In genomic region chr2:104712486-104712809, GRCm38 (mm10) we compare ENCODE assay signal across 7 mouse cellular contexts. TPM values are rescaled to one million over a fixed set of nuclear protein-coding genes. Genes with fewer than 3 reads are reported as not detected.
DNase-seq lines count a peak whose midpoint lies in the region; ATAC-seq and TF ChIP-seq lines count a peak whose summit lies in the region.

No protein-coding gene starts in this region.

- WGBS in spleen, adult 2 months = 12% methylated on average over 7 of the region's 7 CpGs
- 5% methylated on average over 7 of the region's 7 CpGs for WGBS in forebrain, embryonic 13.5 days
- WGBS in limb, embryonic 15.5 days = under 1% methylated on average over 7 of the region's 7 CpGs
- WGBS in stomach, embryonic 15.5 days = 2% methylated on average over 7 of the region's 7 CpGs

- H3K36me3 ChIP-seq in spleen, adult 2 months (ENCODE audit: control insufficient read depth, insufficient read depth, low read length) = no peaks in the 10 kb centered on the region
- H3K36me3 ChIP-seq in forebrain, embryonic 13.5 days (ENCODE audit: poor library complexity, severe bottlenecking) = peaks cover 5% of the 10 kb centered on the region; the same call in 1 of the 2 replicates
- no peaks in the 10 kb centered on the region for H3K36me3 ChIP-seq in limb, embryonic 15.5 days
- no peaks in the 10 kb centered on the region for H3K36me3 ChIP-seq in stomach, embryonic 15.5 days

- peak; percentile 41; the same call in 1 of the 2 replicates for ATAC-seq in forebrain, embryonic 13.5 days
- ATAC-seq in limb, embryonic 15.5 days (ENCODE audit: insufficient number of reproducible peaks, low FRiP score, low TSS enrichment, low read depth) = no peak; the same call in 1 of the 2 replicates
- no peak for ATAC-seq in stomach, embryonic 15.5 days (ENCODE audit: insufficient read depth, low FRiP score, low read depth)

- no peak for TF ChIP-seq POLR2A in spleen, adult 2 months (IDR thresholded peaks at IDR 0.05; ENCODE audit: low read depth, low read length)

- no peaks in the 10 kb centered on the region for H3K9me3 ChIP-seq in forebrain, embryonic 13.5 days (replicated peaks)
- no peaks in the 10 kb centered on the region for H3K9me3 ChIP-seq in limb, embryonic 15.5 days
- H3K9me3 ChIP-seq in stomach, embryonic 15.5 days = no peaks in the 10 kb centered on the region

- peak overlapping the region; percentile 61 for H3K4me3 ChIP-seq in spleen, adult 2 months (ENCODE audit: extremely low read depth, insufficient read depth, insufficient read length)
- H3K4me3 ChIP-seq in forebrain, embryonic 13.5 days = peak overlapping the region; percentile 75
- H3K4me3 ChIP-seq in limb, embryonic 15.5 days = peak overlapping the region; percentile 76
- peak overlapping the region; percentile 87 for H3K4me3 ChIP-seq in stomach, embryonic 15.5 days (replicated peaks)

- peak overlapping the region; percentile 83 for H3K9ac ChIP-seq in forebrain, embryonic 13.5 days
- peak overlapping the region; percentile 68 for H3K9ac ChIP-seq in limb, embryonic 15.5 days
- peak overlapping the region; percentile 78; the same call in 1 of the 2 replicates for H3K9ac ChIP-seq in stomach, embryonic 15.5 days

- TF ChIP-seq CTCF in spleen, adult 2 months (IDR thresholded peaks at IDR 0.05; ENCODE audit: extremely low read depth, insufficient read depth, insufficient read length, insufficient replicate concordance) = no peak

- no peaks in the 10 kb centered on the region for H3K4me1 ChIP-seq in spleen, adult 2 months (ENCODE audit: control insufficient read depth, insufficient read depth, insufficient read length)
- peaks cover 28% of the 10 kb centered on the region for H3K4me1 ChIP-seq in forebrain, embryonic 13.5 days
- H3K4me1 ChIP-seq in limb, embryonic 15.5 days = peaks cover 24% of the 10 kb centered on the region; the same call in 1 of the 2 replicates
- 0 out of 2 replicates have a peak, but pooled peaks cover 4% of the 10 kb centered on the region for H3K4me1 ChIP-seq in stomach, embryonic 15.5 days

- H3K4me2 ChIP-seq in forebrain, embryonic 13.5 days = peak overlapping the region; percentile 70
- peak overlapping the region; percentile 69 for H3K4me2 ChIP-seq in limb, embryonic 15.5 days
- H3K4me2 ChIP-seq in stomach, embryonic 15.5 days = peak overlapping the region; percentile 83

- DNase-seq in spleen, adult 2 months (ENCODE audit: low read depth in 1 of 2, low spot score in 2 of 2) = no peak
- DNase-seq in spleen, postnatal 14 days (ENCODE audit: low spot score in 2 of 2) = no peak
- no peak for DNase-seq in cerebellum, adult 9-11 months
- no peak for DNase-seq in ovary, postnatal 14 days (ENCODE audit: low spot score)

- H3K27ac ChIP-seq in spleen, adult 2 months (ENCODE audit: insufficient read depth, low read length) = no peak overlapping the region
- H3K27ac ChIP-seq in forebrain, embryonic 13.5 days = peak overlapping the region; percentile 91
- H3K27ac ChIP-seq in limb, embryonic 15.5 days = peak overlapping the region; percentile 90
- peak overlapping the region; percentile 74; the same call in 1 of the 2 replicates for H3K27ac ChIP-seq in stomach, embryonic 15.5 days

- peaks cover 8% of the 10 kb centered on the region for H3K27me3 ChIP-seq in spleen, adult 2 months (ENCODE audit: control insufficient read depth, insufficient read depth, low read length)
- no peaks in the 10 kb centered on the region for H3K27me3 ChIP-seq in forebrain, embryonic 13.5 days
- H3K27me3 ChIP-seq in limb, embryonic 15.5 days = peaks cover 7% of the 10 kb centered on the region; the same call in 1 of the 2 replicates
- H3K27me3 ChIP-seq in stomach, embryonic 15.5 days (replicated peaks) = no peaks in the 10 kb centered on the region

RNA-seq across cellular contexts. Expression of gene Tcp11l1, which starts 0.5 kb away (rescaled TPM):
- polyA plus RNA-seq in spleen, adult 2 months (2012; rRNA removed) = 2.1 and 3.3 TPM in 2 replicates
- 66.0 and 66.1 TPM in 2 replicates for polyA plus RNA-seq in forebrain, embryonic 13.5 days (2015; fragmentation: Nextera tagmentation; extraction: Ambion mirVana)
- polyA plus RNA-seq in limb, embryonic 15.5 days (2015; fragmentation: Nextera tagmentation; extraction: Ambion mirVana) = 33.7 and 35.3 TPM in 2 replicates
- 31.7 and 36.6 TPM in 2 replicates for polyA plus RNA-seq in stomach, embryonic 15.5 days (2015; fragmentation: Nextera tagmentation; extraction: Ambion mirVana)

RNA-seq across cellular contexts. Expression of gene Pin1rt1, which starts 3.7 kb away (rescaled TPM):
- polyA plus RNA-seq in spleen, adult 2 months (2012; rRNA removed) = not detected in 2 replicates
- not detected in 2 replicates for polyA plus RNA-seq in forebrain, embryonic 13.5 days (2015; fragmentation: Nextera tagmentation; extraction: Ambion mirVana)
- polyA plus RNA-seq in limb, embryonic 15.5 days (2015; fragmentation: Nextera tagmentation; extraction: Ambion mirVana) = 0.20 TPM in 1 of 2 replicates, not detected in the other
- polyA plus RNA-seq in stomach, embryonic 15.5 days (2015; fragmentation: Nextera tagmentation; extraction: Ambion mirVana) = not detected in 2 replicates

RNA-seq across cellular contexts. Expression of gene Depdc7, which starts 30.2 kb away (rescaled TPM):
- 0.99 and 1.2 TPM in 2 replicates for polyA plus RNA-seq in spleen, adult 2 months (2012; rRNA removed)
- polyA plus RNA-seq in forebrain, embryonic 13.5 days (2015; fragmentation: Nextera tagmentation; extraction: Ambion mirVana) = 5.1 TPM in 2 replicates
- polyA plus RNA-seq in limb, embryonic 15.5 days (2015; fragmentation: Nextera tagmentation; extraction: Ambion mirVana) = 8.3 and 8.7 TPM in 2 replicates
- polyA plus RNA-seq in stomach, embryonic 15.5 days (2015; fragmentation: Nextera tagmentation; extraction: Ambion mirVana) = 14.2 and 18.8 TPM in 2 replicates
